Mouse (Mus musculus) hindbrain, embryonic 15.5 days (tissue): ENCODE results near the gene Ranbp2. TPM values are rescaled to one million over a fixed set of nuclear protein-coding genes. Genes with fewer than 3 reads are reported as not detected.

Experiments
- ATAC-seq: fragments of 200-750 bp; cut with Nextera tagmentation; 2 replicates; pipeline ENCODE4 v1.8.0; 2017; ENCODE audit warnings: low read depth, moderate number of reproducible peaks, moderate TSS enrichment; ENCODE audit not compliant: low FRiP score
- H3K27ac ChIP-seq: fragments of 300-500 bp; sonication (generic); replicated peaks from 2 replicates; pipeline ENCODE4 v1.5.1; 2015; ENCODE audit warnings: mild to moderate bottlenecking, inconsistent platforms
- H3K27me3 ChIP-seq: fragments of 300-500 bp; sonication (generic); 2 replicates; pipeline ENCODE4 v1.6.1; 2015; ENCODE audit warnings: control low read depth, inconsistent platforms
- H3K36me3 ChIP-seq: fragments of 300-500 bp; sonication (generic); 2 replicates; pipeline ENCODE4 v1.6.1; 2015; ENCODE audit warnings: control low read depth, inconsistent platforms
- H3K4me1 ChIP-seq: fragments of 300-500 bp; sonication (generic); replicated peaks from 2 replicates; pipeline ENCODE4 v1.6.1; 2015; ENCODE audit warnings: control low read depth, inconsistent platforms
- H3K4me2 ChIP-seq: fragments of 300-500 bp; sonication (generic); 2 replicates; pipeline ENCODE4 v1.6.1; 2015; ENCODE audit warnings: moderate library complexity, mild to moderate bottlenecking, inconsistent platforms
- H3K4me3 ChIP-seq: fragments of 300-500 bp; sonication (generic); 2 replicates; pipeline ENCODE4 v1.5.1; 2015; ENCODE audit warnings: mild to moderate bottlenecking, inconsistent platforms
- H3K9ac ChIP-seq: fragments of 300-500 bp; sonication (generic); 2 replicates; pipeline ENCODE4 v1.6.1; 2015; ENCODE audit warnings: inconsistent platforms
- H3K9me3 ChIP-seq: fragments of 300-500 bp; sonication (generic); 2 replicates; pipeline ENCODE4 v1.6.1; 2016; ENCODE audit warnings: control low read depth, inconsistent platforms
- WGBS: fragments of 180-500 bp; shearing (Covaris S2); methylation state at CpG from one replicate; pipeline ENCODE4 v1.1.7; 2015; 5-methylcytosine and 5-hydroxymethylcytosine counted together
- polyA plus RNA-seq: library from polyadenylated mRNA; unstranded; fragments of >200 nt; fragmentation: Nextera tagmentation; extraction: Ambion mirVana; gene quantifications from 2 replicates; pipeline ENCODE4 v1.2.1, GENCODE M21; 2015

Gene Ranbp2
- 13.5 and 14.6 TPM in 2 replicates for polyA plus RNA-seq

DNA sequence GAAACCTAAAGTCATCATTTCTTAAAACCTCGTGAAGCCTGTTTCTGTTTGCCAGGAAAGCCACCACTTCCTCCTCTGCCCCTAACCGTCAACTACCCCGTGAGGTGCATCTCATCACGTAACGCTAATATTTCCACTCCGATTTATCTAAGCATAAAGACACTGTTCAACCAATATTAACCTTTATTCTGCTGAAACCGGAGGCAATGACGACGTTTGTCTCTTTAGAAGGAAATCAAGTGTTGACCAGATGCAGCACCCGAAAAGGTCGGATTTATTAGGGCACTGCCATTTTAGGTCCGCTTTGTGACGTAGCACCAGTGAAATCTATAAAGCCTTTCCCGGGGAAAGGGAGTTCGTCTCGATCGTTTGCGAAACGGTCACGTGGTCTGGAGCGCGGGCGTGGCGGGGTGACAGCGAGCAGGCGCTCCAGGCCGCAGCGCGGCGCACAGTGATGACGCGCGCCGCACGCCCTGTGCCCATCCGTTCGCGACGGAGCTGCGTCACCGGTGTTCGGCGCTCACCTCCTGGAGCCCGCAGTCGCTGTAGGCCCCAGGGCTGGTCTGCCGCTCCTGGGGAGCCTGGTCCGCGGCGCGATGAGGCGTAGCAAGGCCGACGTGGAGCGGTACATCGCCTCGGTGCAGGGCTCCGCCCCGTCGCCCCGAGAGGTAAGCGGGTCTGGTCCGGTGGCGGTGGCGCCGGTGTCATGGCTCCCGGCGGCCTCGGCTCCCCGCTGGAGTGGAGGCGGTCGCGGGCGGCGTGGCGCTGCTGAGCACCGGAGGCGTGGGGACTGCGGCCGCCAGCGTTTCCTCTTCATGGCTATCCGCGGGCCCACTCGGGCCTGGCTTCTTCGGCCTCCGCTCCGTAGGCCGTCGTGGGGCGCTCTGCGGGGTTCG, at the start of gene Ranbp2:
Gene Ranbp2, plus strand, starts transcription at position 537 of the 896 bp plus-strand sequence.
- peak within 1 kb of the TSS; percentile 89 for H3K27ac ChIP-seq
- H3K27me3 ChIP-seq = no peaks in the 10 kb centered on the region
- peak within 1 kb of the TSS; percentile 95 for H3K9ac ChIP-seq
- no peaks in the 10 kb centered on the region for H3K9me3 ChIP-seq
- no peaks in the 10 kb centered on the region for H3K36me3 ChIP-seq
- peak within 1 kb of the TSS; percentile 90 for H3K4me3 ChIP-seq
- peak; percentile 97 for ATAC-seq
- peaks cover 14% of the 10 kb centered on the region for H3K4me1 ChIP-seq
- peak within 1 kb of the TSS; percentile 73 for H3K4me2 ChIP-seq
- WGBS = under 1% methylated on average over 72 of the region's 91 CpGs

DNA sequence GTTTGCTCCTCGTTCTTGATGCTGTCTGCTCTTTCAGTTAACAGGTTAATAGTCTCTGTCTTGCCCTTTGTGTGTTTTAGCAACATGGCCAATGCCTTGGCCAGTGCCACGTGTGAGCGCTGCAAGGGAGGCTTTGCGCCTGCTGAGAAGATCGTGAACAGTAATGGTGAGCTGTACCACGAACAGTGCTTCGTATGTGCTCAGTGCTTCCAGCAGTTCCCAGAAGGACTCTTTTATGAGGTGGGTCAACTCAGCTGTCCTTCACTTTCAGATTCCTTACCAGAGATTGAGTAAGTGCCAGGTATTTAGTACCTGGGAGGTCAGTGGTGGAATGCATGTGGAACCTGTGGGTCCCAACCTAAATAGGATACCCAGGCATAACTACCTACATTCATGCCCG, 47.8 kb upstream of the Ranbp2 start:
- 0 out of 2 replicates have a peak, but pooled peaks cover 3% of the 10 kb centered on the region for H3K4me1 ChIP-seq
- no peaks in the 10 kb centered on the region for H3K27me3 ChIP-seq
- no peak overlapping the region for H3K27ac ChIP-seq
- H3K4me3 ChIP-seq = no peak overlapping the region
- no peak overlapping the region for H3K9ac ChIP-seq
- no peaks in the 10 kb centered on the region for H3K9me3 ChIP-seq
- peaks cover 9% of the 10 kb centered on the region; the same call in 1 of the 2 replicates for H3K36me3 ChIP-seq
- WGBS = 95% methylated on average over 8 of the region's 8 CpGs
- no peak overlapping the region for H3K4me2 ChIP-seq
- ATAC-seq = no peak

DNA sequence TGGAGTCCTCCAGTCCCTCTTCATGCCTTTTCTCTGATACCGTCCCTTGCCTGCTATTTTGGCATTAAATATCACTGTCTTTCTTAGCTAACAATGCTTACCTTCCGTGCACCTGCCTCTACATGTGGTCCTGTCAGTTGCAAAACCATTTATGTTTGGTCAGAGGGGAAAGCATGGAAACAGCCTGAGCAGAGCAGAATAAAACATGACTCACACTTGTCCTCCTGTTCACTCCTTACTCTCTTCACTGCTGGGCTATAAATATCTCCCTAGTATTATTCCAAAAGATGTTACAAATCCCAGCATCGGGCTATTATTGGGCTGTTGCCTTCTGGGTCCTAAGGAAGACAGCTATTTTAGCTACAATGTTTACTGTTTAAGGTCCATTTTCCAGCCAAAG, 44.9 kb upstream of the Ranbp2 start:
- no peak overlapping the region for H3K27ac ChIP-seq
- no peak for ATAC-seq
- 92% methylated on average over 3 of the region's 3 CpGs for WGBS
- no peaks in the 10 kb centered on the region for H3K27me3 ChIP-seq
- no peaks in the 10 kb centered on the region for H3K9me3 ChIP-seq
- no peaks in the 10 kb centered on the region for H3K4me1 ChIP-seq
- peaks cover 9% of the 10 kb centered on the region; the same call in 1 of the 2 replicates for H3K36me3 ChIP-seq
- H3K9ac ChIP-seq = no peak overlapping the region
- H3K4me3 ChIP-seq = no peak overlapping the region
- no peak overlapping the region for H3K4me2 ChIP-seq

DNA sequence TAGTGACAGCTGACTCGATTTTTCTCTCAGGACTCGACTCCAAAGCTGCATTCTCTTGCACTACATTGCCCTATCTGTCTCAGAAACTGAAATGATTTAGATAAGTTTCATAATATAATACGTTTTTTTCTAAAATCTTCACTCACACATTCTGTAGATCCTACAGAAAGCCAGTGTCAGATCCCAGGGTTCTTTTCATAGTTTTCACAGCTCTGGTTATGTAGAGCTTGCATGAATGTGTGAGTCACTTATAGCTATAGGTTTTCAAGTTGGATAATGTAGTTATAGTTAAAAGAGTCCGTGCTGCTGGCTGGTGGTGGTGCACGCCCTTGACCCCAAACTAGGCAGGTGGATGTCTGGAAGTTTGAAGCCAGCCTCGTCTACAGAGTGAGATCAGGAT, 42.1 kb upstream of the Ranbp2 start:
- H3K27ac ChIP-seq = no peak overlapping the region
- WGBS = 92% methylated on average over 6 of the region's 6 CpGs
- no peaks in the 10 kb centered on the region for H3K27me3 ChIP-seq

DNA sequence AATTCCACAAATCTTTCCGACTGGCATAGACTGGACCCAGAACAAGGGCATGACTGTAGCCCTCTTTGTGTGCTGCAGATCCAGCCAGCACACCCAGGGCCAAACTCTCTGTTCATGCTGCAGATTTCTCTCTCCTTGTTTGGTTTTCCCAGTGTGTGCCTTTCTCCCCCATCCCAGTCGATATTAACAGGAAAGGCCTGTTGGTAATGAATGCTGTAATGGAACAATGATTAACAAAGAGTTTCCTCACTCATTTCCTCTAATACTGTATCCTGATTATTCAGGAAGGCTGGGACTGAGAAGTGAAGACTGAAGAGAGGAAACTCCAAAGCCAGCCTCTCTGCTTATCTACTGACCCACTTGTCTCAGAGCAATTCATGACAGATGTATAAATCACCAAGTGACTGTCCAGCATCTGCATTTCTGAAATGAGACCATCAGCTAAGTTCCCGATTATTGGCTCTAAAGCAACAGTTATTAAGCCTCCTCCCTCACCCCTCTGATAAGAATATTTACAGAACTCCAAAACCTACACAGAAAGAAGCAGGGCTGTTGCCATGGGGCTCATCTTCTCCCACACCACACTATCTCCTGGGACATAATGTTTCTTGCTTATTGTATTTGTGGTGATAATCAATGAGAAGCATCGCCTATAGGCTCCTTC, 41.3 kb upstream of the Ranbp2 start:
- Histone ChIP-seq H3K36me3 (peaks cover 24% of the 10 kb centered on the region), H3K4me2 (no peak overlapping the region)

More for the DNA sequence above, 42.1 kb upstream of the Ranbp2 start:
- no peak overlapping the region for H3K4me2 ChIP-seq
- H3K36me3 ChIP-seq = peaks cover 17% of the 10 kb centered on the region; the same call in 1 of the 2 replicates
- no peaks in the 10 kb centered on the region for H3K9me3 ChIP-seq
- no peak for ATAC-seq
- H3K4me3 ChIP-seq = no peak overlapping the region
- no peaks in the 10 kb centered on the region for H3K4me1 ChIP-seq
- H3K9ac ChIP-seq = no peak overlapping the region

DNA sequence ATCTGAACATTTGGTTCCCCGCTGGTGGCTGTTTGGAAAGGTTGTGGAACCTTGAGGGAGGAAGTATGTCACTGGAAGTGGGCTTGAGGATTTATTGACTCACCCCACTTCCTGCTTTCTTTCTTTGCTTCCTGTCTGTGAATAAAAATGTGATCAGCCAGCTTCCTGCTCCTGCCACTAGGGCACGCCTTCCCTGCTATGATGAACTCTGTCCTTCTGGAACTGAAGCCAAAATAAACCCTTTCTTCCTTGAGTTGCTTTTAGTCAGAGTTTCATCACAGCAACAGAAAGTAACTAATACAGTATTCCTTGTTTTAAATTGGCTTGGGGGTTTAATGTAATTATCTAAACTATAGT, 40.8 kb upstream of the Ranbp2 start:
- Histone ChIP-seq H3K27me3 (no peaks in the 10 kb centered on the region), H3K9me3 (no peaks in the 10 kb centered on the region), H3K4me3 (no peak overlapping the region), H3K36me3 (peaks cover 26% of the 10 kb centered on the region), H3K4me2 (no peak overlapping the region), H3K27ac (no peak overlapping the region), H3K4me1 (no peaks in the 10 kb centered on the region), H3K9ac (no peak overlapping the region)
- no peak for ATAC-seq
- 84% methylated on average over 2 of the region's 2 CpGs for WGBS

More for the DNA sequence above, 41.3 kb upstream of the Ranbp2 start:
- H3K9me3 ChIP-seq = no peaks in the 10 kb centered on the region
- H3K4me3 ChIP-seq = no peak overlapping the region
- no peak for ATAC-seq
- H3K27me3 ChIP-seq = no peaks in the 10 kb centered on the region
- H3K27ac ChIP-seq = no peak overlapping the region
- 90% methylated on average over 4 of the region's 4 CpGs for WGBS
- no peak overlapping the region for H3K9ac ChIP-seq
- H3K4me1 ChIP-seq = no peaks in the 10 kb centered on the region

DNA sequence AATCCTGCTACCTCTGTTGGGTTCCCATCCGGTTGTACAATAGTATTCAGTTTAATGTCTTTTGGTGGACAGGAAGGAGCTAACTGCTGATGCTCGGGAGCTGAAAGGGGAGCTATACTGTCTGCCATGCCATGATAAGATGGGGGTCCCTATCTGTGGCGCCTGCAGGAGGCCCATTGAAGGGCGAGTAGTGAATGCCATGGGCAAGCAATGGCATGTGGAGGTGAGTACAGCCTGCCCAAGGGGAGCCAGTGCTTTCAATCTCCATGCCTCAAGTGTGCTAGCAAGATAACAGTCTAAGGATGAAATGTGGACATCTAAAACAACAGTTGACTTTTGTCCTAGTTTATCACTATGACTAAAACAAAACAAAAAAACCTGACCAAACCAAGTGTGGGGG, 34.4 kb upstream of the Ranbp2 start:
- H3K36me3 ChIP-seq = peaks cover 73% of the 10 kb centered on the region
- H3K4me1 ChIP-seq = no peaks in the 10 kb centered on the region
- H3K9me3 ChIP-seq = no peaks in the 10 kb centered on the region
- no peak overlapping the region for H3K4me3 ChIP-seq
- H3K27me3 ChIP-seq = no peaks in the 10 kb centered on the region
- no peak overlapping the region for H3K9ac ChIP-seq
- ATAC-seq = no peak
- 95% methylated on average over 4 of the region's 4 CpGs for WGBS
- no peak overlapping the region for H3K27ac ChIP-seq
- no peak overlapping the region for H3K4me2 ChIP-seq

DNA sequence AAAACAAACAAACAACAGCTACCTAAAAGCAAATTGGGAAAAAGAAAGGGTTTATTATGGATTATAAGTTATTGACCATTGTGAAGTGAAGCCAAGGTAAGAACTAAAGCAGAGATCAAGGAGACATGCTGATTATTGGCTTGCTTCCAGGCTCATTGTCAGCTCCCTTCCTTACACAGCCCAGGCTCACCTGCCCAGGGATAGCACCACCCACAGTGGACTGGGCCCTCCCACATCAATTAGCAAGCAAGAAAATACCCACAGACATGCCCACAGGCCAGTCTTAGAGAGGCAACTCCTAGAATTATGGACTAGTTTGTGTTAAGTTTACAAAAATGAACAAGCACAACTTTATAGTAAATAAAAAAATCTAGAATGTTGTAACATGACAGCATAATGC, 33.9 kb upstream of the Ranbp2 start:
- Histone ChIP-seq H3K27me3 (no peaks in the 10 kb centered on the region), H3K36me3 (peaks cover 73% of the 10 kb centered on the region), H3K9ac (no peak overlapping the region), H3K4me2 (no peak overlapping the region), H3K4me1 (no peaks in the 10 kb centered on the region), H3K9me3 (no peaks in the 10 kb centered on the region), H3K4me3 (no peak overlapping the region), H3K27ac (no peak overlapping the region)
- no peak for ATAC-seq

DNA sequence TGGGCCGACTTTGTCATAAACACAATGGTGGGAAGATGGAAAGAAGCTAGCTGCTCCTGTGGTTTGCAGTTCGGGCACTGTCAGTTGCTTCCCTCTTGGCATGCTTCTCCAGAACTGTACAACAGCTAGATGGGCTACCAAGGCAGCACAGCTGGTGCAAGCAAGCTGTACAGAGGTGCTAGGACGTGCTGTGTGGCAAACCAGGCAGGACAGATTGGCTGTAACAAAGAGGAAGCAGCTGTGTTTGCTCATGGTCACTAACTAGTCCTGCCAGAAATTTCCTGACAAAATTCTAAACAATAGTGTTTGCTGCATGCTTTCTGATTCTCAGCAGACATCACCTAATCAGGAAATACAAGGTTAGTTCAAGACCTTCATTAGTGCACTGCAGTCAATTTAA, 30.0 kb upstream of the Ranbp2 start:
- Histone ChIP-seq H3K4me2 (no peak overlapping the region), H3K4me3 (no peak overlapping the region), H3K27me3 (no peaks in the 10 kb centered on the region), H3K36me3 (peaks cover 54% of the 10 kb centered on the region), H3K9ac (no peak overlapping the region), H3K4me1 (no peaks in the 10 kb centered on the region), H3K27ac (no peak overlapping the region), H3K9me3 (no peaks in the 10 kb centered on the region)
- no peak for ATAC-seq
- WGBS = 87% methylated on average over 3 of the region's 3 CpGs

DNA sequence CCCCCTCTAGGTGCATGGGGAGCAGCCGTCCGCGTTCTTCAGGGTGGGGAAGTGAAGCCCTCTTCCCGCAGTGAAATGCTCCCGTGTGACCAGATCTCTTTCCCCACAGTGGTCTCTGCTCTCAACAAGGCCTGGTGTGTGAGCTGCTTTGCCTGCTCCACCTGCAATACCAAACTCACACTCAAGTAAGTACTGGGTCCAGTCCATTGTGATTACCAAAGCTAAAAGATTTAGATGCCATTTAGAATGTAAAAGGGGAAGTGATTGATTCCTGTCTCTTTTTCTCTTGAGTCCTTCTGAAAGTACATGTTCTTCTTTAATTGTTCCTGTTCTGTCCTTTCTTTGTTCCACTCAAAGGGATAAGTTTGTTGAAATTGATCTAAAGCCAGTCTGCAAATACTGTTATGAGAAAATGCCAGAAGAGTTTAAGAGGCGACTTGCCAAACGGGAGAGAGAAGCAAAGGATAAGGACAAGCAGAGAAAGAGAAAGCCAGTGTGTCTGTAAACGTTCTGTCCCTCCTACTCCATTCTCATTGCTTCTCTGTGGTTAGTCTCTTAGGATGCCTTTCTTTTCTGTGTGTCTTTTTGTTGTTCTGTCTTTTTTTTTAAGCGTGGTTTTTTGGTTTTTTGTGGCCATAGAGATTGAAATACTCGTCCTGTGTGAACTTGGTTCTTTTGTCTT, 28.3 kb upstream of the Ranbp2 start:
- no peak for ATAC-seq
- no peaks in the 10 kb centered on the region for H3K27me3 ChIP-seq
- no peaks in the 10 kb centered on the region for H3K4me1 ChIP-seq
- H3K4me3 ChIP-seq = no peak overlapping the region
- H3K9ac ChIP-seq = no peak overlapping the region
- peaks cover 47% of the 10 kb centered on the region for H3K36me3 ChIP-seq
- H3K27ac ChIP-seq = no peak overlapping the region
- no peaks in the 10 kb centered on the region for H3K9me3 ChIP-seq
- 88% methylated on average over 10 of the region's 10 CpGs for WGBS
- H3K4me2 ChIP-seq = no peak overlapping the region

DNA sequence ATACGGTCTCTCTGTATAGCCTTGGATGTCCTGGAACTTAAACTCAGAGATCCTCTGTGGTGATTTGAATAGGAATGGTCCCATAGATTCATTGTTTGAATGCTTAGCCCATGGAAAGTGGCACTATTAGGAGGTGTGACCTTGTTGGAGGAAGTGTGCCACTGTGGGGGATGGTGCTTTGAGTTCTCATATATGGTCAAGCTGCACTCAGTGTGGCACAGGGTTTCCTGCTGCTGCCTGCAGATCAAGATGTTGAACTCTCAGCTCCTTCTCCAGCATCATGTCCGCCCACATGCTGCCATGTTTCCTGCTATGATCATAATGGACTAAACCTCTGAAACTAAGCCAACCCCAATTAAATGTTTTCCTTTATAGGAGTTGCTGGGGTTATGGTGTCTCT, 18.8 kb upstream of the Ranbp2 start:
- H3K4me3 ChIP-seq = no peak overlapping the region
- H3K36me3 ChIP-seq = peaks cover 9% of the 10 kb centered on the region; the same call in 1 of the 2 replicates
- H3K9me3 ChIP-seq = no peaks in the 10 kb centered on the region
- no peaks in the 10 kb centered on the region for H3K27me3 ChIP-seq
- no peak for ATAC-seq
- no peak overlapping the region for H3K9ac ChIP-seq
- no peaks in the 10 kb centered on the region for H3K4me1 ChIP-seq
- H3K27ac ChIP-seq = no peak overlapping the region
- H3K4me2 ChIP-seq = no peak overlapping the region
- WGBS = 91% methylated on average over 2 of the region's 2 CpGs

DNA sequence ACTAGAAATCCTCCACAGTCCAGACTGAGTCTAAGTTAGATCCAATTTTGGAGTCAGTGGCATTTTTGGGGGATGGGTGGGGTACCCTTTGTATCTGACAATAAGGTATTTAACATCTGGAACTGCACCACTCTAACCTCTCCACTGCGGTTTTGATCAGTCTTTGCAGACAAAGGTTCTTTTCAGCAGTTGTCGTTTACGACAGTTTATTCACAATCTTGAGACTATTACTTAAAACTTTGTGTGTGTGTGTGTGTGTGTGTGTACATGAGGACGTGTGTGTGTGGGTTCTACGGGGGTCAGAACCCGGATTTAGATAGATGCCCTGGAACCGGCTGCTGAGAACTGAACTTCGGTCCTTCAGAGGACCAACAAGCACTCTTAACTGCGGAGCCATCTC, 870 bp upstream of the Ranbp2 start:
- WGBS = 21% methylated on average over 9 of the region's 9 CpGs

More for the DNA sequence above, 870 bp upstream of the Ranbp2 start:
- no peaks in the 10 kb centered on the region for H3K27me3 ChIP-seq
- H3K4me1 ChIP-seq = peaks cover 14% of the 10 kb centered on the region
- ATAC-seq = no peak; the same call in 1 of the 2 replicates
- peak overlapping the region; percentile 50 for H3K9ac ChIP-seq
- peak overlapping the region; percentile 67 for H3K4me2 ChIP-seq
- H3K27ac ChIP-seq = peak overlapping the region; percentile 89
- no peaks in the 10 kb centered on the region for H3K9me3 ChIP-seq
- H3K36me3 ChIP-seq = no peaks in the 10 kb centered on the region
- H3K4me3 ChIP-seq = peak overlapping the region; percentile 90
